Mouse (Mus musculus) liver, embryonic 11.5 days (tissue): ENCODE data around the gene Ppp1r26. TPM values are rescaled to one million over a fixed set of nuclear protein-coding genes. Genes with fewer than 3 reads are reported as not detected.

Source experiments
- ATAC-seq: fragments of 200-750 bp; cut with Nextera tagmentation; replicated peaks from 2 replicates; pipeline ENCODE4 v1.8.0; 2017; ENCODE audit warnings: moderate number of reproducible peaks, mild to moderate bottlenecking, moderate TSS enrichment, moderate library complexity; ENCODE audit not compliant: low FRiP score
- DNase-seq: peaks from one replicate; pipeline ENCODE4 v3.0.0-alpha.2; 2017; ENCODE audit warnings: low spot score
- H3K27ac ChIP-seq: fragments of 300-500 bp; sonication (generic); 2 replicates; pipeline ENCODE4 v1.5.1; 2014; ENCODE audit warnings: mild to moderate bottlenecking, low read depth, low read length, control low read depth
- H3K27me3 ChIP-seq: fragments of 300-500 bp; sonication (generic); replicated peaks from 2 replicates; pipeline ENCODE4 v1.6.1; 2014; ENCODE audit warnings: low read length, mixed read lengths; ENCODE audit not compliant: control insufficient read depth, insufficient read depth
- H3K36me3 ChIP-seq: fragments of 300-500 bp; sonication (generic); 2 replicates; pipeline ENCODE4 v1.6.1; 2014; ENCODE audit warnings: mild to moderate bottlenecking, low read length, moderate library complexity, mixed read lengths; ENCODE audit not compliant: control insufficient read depth, insufficient read depth
- H3K4me1 ChIP-seq: fragments of 300-500 bp; sonication (generic); replicated peaks from 2 replicates; pipeline ENCODE4 v1.6.1; 2014; ENCODE audit warnings: low read length, mixed read lengths; ENCODE audit not compliant: control insufficient read depth, insufficient read depth
- H3K4me2 ChIP-seq: fragments of 300-500 bp; sonication (generic); 2 replicates; pipeline ENCODE4 v1.6.1; 2014; ENCODE audit warnings: mild to moderate bottlenecking, control low read depth, moderate library complexity
- H3K4me3 ChIP-seq: fragments of 300-500 bp; sonication (generic); 2 replicates; pipeline ENCODE4 v1.5.1; 2014; ENCODE audit warnings: low read depth, low read length, control low read depth
- H3K9ac ChIP-seq: fragments of 300-500 bp; sonication (generic); 2 replicates; pipeline ENCODE4 v1.6.1; 2014; ENCODE audit warnings: low read depth, low read length, control low read depth
- H3K9me3 ChIP-seq: fragments of 300-500 bp; sonication (generic); 2 replicates; pipeline ENCODE4 v1.6.1; 2016; ENCODE audit warnings: low read length, inconsistent platforms, mixed read lengths; ENCODE audit not compliant: control insufficient read depth
- WGBS: fragments of 180-500 bp; shearing (Covaris S2); extraction: QIAGEN DNeasy Blood & Tissue Kit; methylation state at CpG from one replicate; pipeline ENCODE4 v1.1.7; 2014; 5-methylcytosine and 5-hydroxymethylcytosine counted together
- polyA plus RNA-seq: library from polyadenylated mRNA; unstranded; fragments of >200 nt; fragmentation: Nextera tagmentation; extraction: Ambion mirVana; gene quantifications from 2 replicates; pipeline ENCODE4 v1.2.1, GENCODE M21; 2014

Gene Ppp1r26
- polyA plus RNA-seq, 1 experiment from 2014 or later = 1.3 TPM

GRCm38 (mm10) chr2:28496671-28497070 lies 50.1 kb downstream of the Ppp1r26 start, which contains the start of gene Gbgt1:
Gene Gbgt1 (plus strand): TSS chr2:28496891.
- Histone ChIP-seq H3K4me1 (no peaks in the 10 kb centered on the region), H3K9me3 (no peaks in the 10 kb centered on the region), H3K9ac (no peak within 1 kb of the TSS), H3K36me3 (no peaks in the 10 kb centered on the region), H3K4me2 (no peak within 1 kb of the TSS), H3K4me3 (no peak within 1 kb of the TSS), H3K27ac (no peak within 1 kb of the TSS), H3K27me3 (no peaks in the 10 kb centered on the region)
- 68% methylated on average over 5 of the region's 5 CpGs for WGBS
- ATAC-seq (no peak), DNase-seq (no peak)

GRCm38 (mm10) chr2:28497561-28497960 lies 51.0 kb downstream of the Ppp1r26 start:
- DNase-seq (no peak), ATAC-seq (no peak)
- Histone ChIP-seq H3K4me3 (no peak overlapping the region), H3K27me3 (no peaks in the 10 kb centered on the region), H3K36me3 (no peaks in the 10 kb centered on the region), H3K9ac (no peak overlapping the region), H3K9me3 (no peaks in the 10 kb centered on the region), H3K4me1 (no peaks in the 10 kb centered on the region), H3K27ac (no peak overlapping the region), H3K4me2 (no peak overlapping the region)
- 80% methylated on average over 5 of the region's 5 CpGs for WGBS

GRCm38 (mm10) chr2:28498431-28498830 lies 51.8 kb downstream of the Ppp1r26 start:
- H3K9ac ChIP-seq = no peak overlapping the region
- DNase-seq (no peak), ATAC-seq (no peak)
- H3K27me3 ChIP-seq = no peaks in the 10 kb centered on the region
- no peak overlapping the region for H3K4me2 ChIP-seq
- no peaks in the 10 kb centered on the region for H3K9me3 ChIP-seq
- no peaks in the 10 kb centered on the region for H3K4me1 ChIP-seq
- no peak overlapping the region for H3K27ac ChIP-seq
- WGBS = 63% methylated on average over 4 of the region's 4 CpGs
- H3K4me3 ChIP-seq = no peak overlapping the region
- no peaks in the 10 kb centered on the region for H3K36me3 ChIP-seq

GRCm38 (mm10) chr2:28502987-28503386 lies 56.4 kb downstream of the Ppp1r26 start:
- no peak overlapping the region for H3K9ac ChIP-seq
- no peaks in the 10 kb centered on the region for H3K36me3 ChIP-seq
- 71% methylated on average over 10 of the region's 10 CpGs for WGBS
- no peaks in the 10 kb centered on the region for H3K4me1 ChIP-seq
- H3K4me2 ChIP-seq = no peak overlapping the region
- H3K4me3 ChIP-seq = no peak overlapping the region
- H3K27me3 ChIP-seq = no peaks in the 10 kb centered on the region
- no peaks in the 10 kb centered on the region for H3K9me3 ChIP-seq
- no peak for ATAC-seq
- no peak overlapping the region for H3K27ac ChIP-seq
- DNase-seq = no peak

GRCm38 (mm10) chr2:28504676-28505075 lies 58.1 kb downstream of the Ppp1r26 start:
- Histone ChIP-seq H3K36me3 (no peaks in the 10 kb centered on the region), H3K9ac (no peak overlapping the region), H3K4me2 (no peak overlapping the region), H3K27me3 (no peaks in the 10 kb centered on the region), H3K4me3 (no peak overlapping the region), H3K27ac (no peak overlapping the region), H3K4me1 (no peaks in the 10 kb centered on the region), H3K9me3 (no peaks in the 10 kb centered on the region)
- ATAC-seq = no peak
- WGBS = 83% methylated on average over 13 of the region's 13 CpGs
- no peak for DNase-seq

Other genes starting within 250 kb of the Ppp1r26 start
- 0.29 TPM in 1 of 2 replicates, not detected in the other for gene 1700007K13Rik, start 19.5 kb downstream of the Ppp1r26 start, polyA plus RNA-seq
- 68.2 and 69.3 TPM in 2 replicates for gene Mrps2, start 21.3 kb downstream of the Ppp1r26 start, polyA plus RNA-seq
- gene Gbgt1, start 50.1 kb downstream of the Ppp1r26 start, polyA plus RNA-seq = 0.22 and 0.32 TPM in 2 replicates
- gene Gm10134, start 59.3 kb downstream of the Ppp1r26 start, polyA plus RNA-seq = 0.73 and 0.78 TPM in 2 replicates
- gene Ralgds, start 66.3 kb downstream of the Ppp1r26 start, polyA plus RNA-seq = 11.3 and 12.9 TPM in 2 replicates
- not detected in 2 replicates for gene Cel, start 116.6 kb downstream of the Ppp1r26 start, polyA plus RNA-seq
- 30.8 and 32.9 TPM in 2 replicates for gene Gtf3c5, start 137.0 kb downstream of the Ppp1r26 start, polyA plus RNA-seq
- 143 and 151 TPM in 2 replicates for gene Gfi1b, start 175.2 kb downstream of the Ppp1r26 start, polyA plus RNA-seq
- gene Tsc1, start 194.4 kb downstream of the Ppp1r26 start, polyA plus RNA-seq = 20.7 and 21.3 TPM in 2 replicates